Comparison of ENCODE assay signal across 10 mouse cellular contexts in genomic region chr15:84682206-84682605, GRCm38 (mm10). TPM values are rescaled to one million over a fixed set of nuclear protein-coding genes. Genes with fewer than 3 reads are reported as not detected.
DNase-seq lines count a peak whose midpoint lies in the region; ATAC-seq lines count a peak whose summit lies in the region.
"Had no signal": no experiment of that assay in that cellular context is flagged by ENCODE, and none has a peak within 500 bp of the region (broad histone marks: within the 10 kb centered on the region; RNA-seq: fewer than 3 reads in every experiment).

No protein-coding gene starts in this region.

- peaks cover 39% of the 10 kb centered on the region for H3K4me1 ChIP-seq in heart, embryonic 11.5 days (ENCODE audit: control insufficient read depth, insufficient read depth, low read length)
- H3K4me1 ChIP-seq in neural tube, embryonic 11.5 days (ENCODE audit: control insufficient read depth, insufficient read depth, low read length), result peaks cover 3% of the 10 kb centered on the region
- peaks cover 50% of the 10 kb centered on the region for H3K4me1 ChIP-seq in limb, embryonic 12.5 days (replicated peaks)
- peaks cover 28% of the 10 kb centered on the region for H3K4me1 ChIP-seq in stomach, embryonic 16.5 days (ENCODE audit: control insufficient read depth, insufficient read depth, low read length)

- H3K9ac ChIP-seq in heart, embryonic 11.5 days (ENCODE audit: low read depth, low read length), result peak overlapping the region; percentile 82; the same call in 1 of the 2 replicates
- no peak overlapping the region for H3K9ac ChIP-seq in neural tube, embryonic 11.5 days (ENCODE audit: low read length)
- peak overlapping the region; percentile 31; the same call in 1 of the 2 replicates for H3K9ac ChIP-seq in limb, embryonic 12.5 days (replicated peaks)
- H3K9ac ChIP-seq in stomach, embryonic 16.5 days (ENCODE audit: low read length), result peak overlapping the region; percentile 91

- no peak for ATAC-seq in heart, embryonic 11.5 days (replicated peaks; ENCODE audit: insufficient number of reproducible peaks, low FRiP score, low TSS enrichment)
- ATAC-seq in neural tube, embryonic 11.5 days (ENCODE audit: insufficient read depth, low FRiP score, low TSS enrichment), result no peak
- no peak for ATAC-seq in limb, embryonic 12.5 days (ENCODE audit: insufficient number of reproducible peaks, insufficient read depth, low FRiP score, low TSS enrichment, low read depth)
- ATAC-seq in stomach, embryonic 16.5 days (ENCODE audit: insufficient read depth, low FRiP score), result no peak
- no peak for ATAC-seq in inflammation-experienced regulatory T-cells, adult 6 months

- H3K27me3 ChIP-seq in heart, embryonic 11.5 days (ENCODE audit: control insufficient read depth, insufficient read depth, low read length), result no peaks in the 10 kb centered on the region
- no peaks in the 10 kb centered on the region for H3K27me3 ChIP-seq in neural tube, embryonic 11.5 days (ENCODE audit: control insufficient read depth, insufficient read depth, low read length)
- 0 out of 2 replicates have a peak, but pooled peaks cover 3% of the 10 kb centered on the region for H3K27me3 ChIP-seq in limb, embryonic 12.5 days
- H3K27me3 ChIP-seq in stomach, embryonic 16.5 days (ENCODE audit: control insufficient read depth, insufficient read depth, low read length), result no peaks in the 10 kb centered on the region

- H3K36me3 ChIP-seq in heart, embryonic 11.5 days (ENCODE audit: control insufficient read depth, insufficient read depth, low read length), result no peaks in the 10 kb centered on the region; the same call in 1 of the 2 replicates
- H3K36me3 ChIP-seq in neural tube, embryonic 11.5 days (ENCODE audit: control insufficient read depth, insufficient read depth, low read length), result no peaks in the 10 kb centered on the region
- H3K36me3 ChIP-seq in limb, embryonic 12.5 days, result no peaks in the 10 kb centered on the region
- no peaks in the 10 kb centered on the region; the same call in 1 of the 2 replicates for H3K36me3 ChIP-seq in stomach, embryonic 16.5 days (ENCODE audit: control insufficient read depth, insufficient read depth, low read length)

- no peak for DNase-seq in heart, postnatal 4 days
- DNase-seq in neural tube, embryonic 11.5 days (ENCODE audit: low spot score), result no peak
- DNase-seq in neural tube, embryonic 10.5 days (ENCODE audit: extremely low spot score, low spot score), result no peak
- DNase-seq in retina, postnatal 1 day, result no peak
- DNase-seq: adrenal gland, postnatal 25 days had no signal

- peak overlapping the region; percentile 68 for H3K4me3 ChIP-seq in heart, embryonic 11.5 days (ENCODE audit: low read depth, low read length)
- peak overlapping the region; percentile 60; the same call in 1 of the 2 replicates for H3K4me3 ChIP-seq in neural tube, embryonic 11.5 days (ENCODE audit: low read depth, low read length)
- H3K4me3 ChIP-seq in limb, embryonic 12.5 days (replicated peaks), result peak overlapping the region; percentile 74
- H3K4me3 ChIP-seq in stomach, embryonic 16.5 days (replicated peaks; ENCODE audit: low read length), result peak overlapping the region; percentile 84

- no peak overlapping the region; the same call in 1 of the 2 replicates for H3K27ac ChIP-seq in heart, embryonic 11.5 days (ENCODE audit: low read depth, low read length)
- H3K27ac ChIP-seq in neural tube, embryonic 11.5 days (ENCODE audit: low read depth, low read length), result no peak overlapping the region
- H3K27ac ChIP-seq in limb, embryonic 12.5 days, result 0 out of 2 replicates have a peak overlapping the region, but pooled peaks have one; percentile 47
- H3K27ac ChIP-seq in stomach, embryonic 16.5 days (ENCODE audit: low read length), result peak overlapping the region; percentile 88

- H3K4me2 ChIP-seq in heart, embryonic 11.5 days, result peak overlapping the region; percentile 82
- peak overlapping the region; percentile 94 for H3K4me2 ChIP-seq in neural tube, embryonic 11.5 days (ENCODE audit: low read depth)
- H3K4me2 ChIP-seq in limb, embryonic 12.5 days, result peak overlapping the region; percentile 95
- H3K4me2 ChIP-seq in stomach, embryonic 16.5 days (ENCODE audit: low read depth, low read length), result peak overlapping the region; percentile 78

- no peaks in the 10 kb centered on the region; the same call in 1 of the 2 replicates for H3K9me3 ChIP-seq in heart, embryonic 11.5 days (replicated peaks; ENCODE audit: control insufficient read depth, low read length)
- no peaks in the 10 kb centered on the region for H3K9me3 ChIP-seq in neural tube, embryonic 11.5 days (ENCODE audit: control insufficient read depth, low read length)
- no peaks in the 10 kb centered on the region for H3K9me3 ChIP-seq in limb, embryonic 12.5 days
- H3K9me3 ChIP-seq in stomach, embryonic 16.5 days (replicated peaks; ENCODE audit: control insufficient read depth, low read length), result no peaks in the 10 kb centered on the region

- 74% methylated on average over 3 of the region's 3 CpGs for WGBS in heart, embryonic 11.5 days (ENCODE audit: insufficient replicate concordance)
- 71% methylated on average over 3 of the region's 3 CpGs for WGBS in neural tube, embryonic 11.5 days
- WGBS in limb, embryonic 12.5 days, result 68% methylated on average over 3 of the region's 3 CpGs
- WGBS in stomach, embryonic 16.5 days, result 70% methylated on average over 3 of the region's 3 CpGs

RNA-seq across cellular contexts. Expression of gene Prr5, which starts 12.8 kb away (rescaled TPM):
- polyA plus RNA-seq in heart, embryonic 11.5 days (2014; fragmentation: Nextera tagmentation; extraction: Ambion mirVana), result 18.0 and 19.9 TPM in 2 replicates
- total RNA-seq in heart, postnatal 4 days (2021), result 10 to 100 TPM; 11.6 to 12.3 TPM
- 17.5 and 19.3 TPM in 2 replicates for polyA plus RNA-seq in neural tube, embryonic 11.5 days (2014; fragmentation: Nextera tagmentation; extraction: Ambion mirVana)
- polyA plus RNA-seq in limb, embryonic 12.5 days (2016; fragmentation: Nextera tagmentation; extraction: Ambion mirVana), result 16.7 and 20.7 TPM in 2 replicates
- polyA plus RNA-seq in stomach, embryonic 16.5 days (2015; fragmentation: Nextera tagmentation; extraction: Ambion mirVana), result 29.8 and 31.1 TPM in 2 replicates
- polyA plus RNA-seq in inflammation-experienced regulatory T-cells, adult 6 months (2017; shearing (Covaris generic)), result 1 to 10 TPM in 1 of 3 experiments, not detected in 2; 1.5 TPM

RNA-seq across cellular contexts. Expression of gene Arhgap8, which starts 37.6 kb away (rescaled TPM):
- polyA plus RNA-seq in heart, embryonic 11.5 days (2014; fragmentation: Nextera tagmentation; extraction: Ambion mirVana), result 2.7 TPM in 2 replicates
- 1 to 10 TPM; 3.8 to 4.0 TPM for total RNA-seq in heart, postnatal 4 days (2021)
- 3.0 and 4.9 TPM in 2 replicates for polyA plus RNA-seq in neural tube, embryonic 11.5 days (2014; fragmentation: Nextera tagmentation; extraction: Ambion mirVana)
- 6.0 and 6.4 TPM in 2 replicates for polyA plus RNA-seq in limb, embryonic 12.5 days (2016; fragmentation: Nextera tagmentation; extraction: Ambion mirVana)
- polyA plus RNA-seq in stomach, embryonic 16.5 days (2015; fragmentation: Nextera tagmentation; extraction: Ambion mirVana), result 12.6 and 14.5 TPM in 2 replicates
- under 1 TPM in 1 of 3 experiments, not detected in 2; 0.24 TPM for polyA plus RNA-seq in inflammation-experienced regulatory T-cells, adult 6 months (2017; shearing (Covaris generic))
- total RNA-seq: liver, adult 2 months had no signal

Comparison
In these comparisons a context has a peak if more than half of its experiments do, and no peak if none do; other contexts are left out.
1. H3K27ac ChIP-seq: peak in limb, embryonic 12.5 days (single experiment) and stomach, embryonic 16.5 days (single experiment); none in heart, embryonic 11.5 days (single experiment) and neural tube, embryonic 11.5 days (single experiment).
2. Peak in every context shown above with its lines, with median percentiles within 50 percentile points of each other: H3K4me2 ChIP-seq and H3K4me3 ChIP-seq.